Mouse (Mus musculus): ENCODE results near the gene Tspyl3. TPM values are rescaled to one million over a fixed set of nuclear protein-coding genes. Genes with fewer than 3 reads are reported as not detected.
"Not testable (repeated sequence)": the region's sequence is repeated elsewhere in the genome, so short reads cannot be mapped to it uniquely, and the experiment has no call there.

The Tspyl3 gene
- total RNA-seq (2014; rRNA removed) (23.6 and 28.8 TPM in 2 replicates), polyA plus RNA-seq (2015; fragmentation: Nextera tagmentation; extraction: Ambion mirVana) (44.3 and 52.2 TPM in 2 replicates)

- Histone ChIP-seq H3K9ac (peak within 1 kb of the TSS; percentile 84), H3K4me1 (ENCODE audit: insufficient read depth) (peaks cover 4% of the 10 kb centered on the region; the same call in 1 of the 2 replicates), H3K36me3 (ENCODE audit: insufficient read depth) (peaks cover 22% of the 10 kb centered on the region), H3K9me3 (ENCODE audit: low read length) (no peaks in the 10 kb centered on the region), H3K4me2 (ENCODE audit: low read depth) (peak within 1 kb of the TSS; percentile 74), H3K27me3 (ENCODE audit: insufficient read depth, low read length) (no peaks in the 10 kb centered on the region), H3K27ac (ENCODE audit: low read depth, low read length) (peak within 1 kb of the TSS; percentile 87), H3K4me3 (ENCODE audit: low read depth, low read length) (peak within 1 kb of the TSS; percentile 59)
- 2% methylated on average over 31 of the region's 31 CpGs for WGBS
- TF ChIP-seq CTCF (IDR thresholded peaks at IDR 0.05; ENCODE audit: low read depth) = peak; percentile 26; the same call in 1 of the 2 replicates
- ATAC-seq (peak; percentile 97), DNase-seq (peak; percentile 80)
These were observed at the start of gene Tspyl3 for GRCm38 (mm10) chr2:153224946-153225594. Gene Tspyl3 (minus strand): TSS chr2:153225441.

GRCm38 (mm10) chr2:153274919-153275247 is 49.6 kb upstream of the Tspyl3 start:
- TF ChIP-seq CTCF (IDR thresholded peaks at IDR 0.05; ENCODE audit: low read depth) = no peak
- ATAC-seq (no peak), DNase-seq (no peak)
- Histone ChIP-seq H3K9me3 (ENCODE audit: low read length) (no peaks in the 10 kb centered on the region), H3K36me3 (ENCODE audit: insufficient read depth) (no peaks in the 10 kb centered on the region), H3K9ac (no peak overlapping the region), H3K4me1 (ENCODE audit: insufficient read depth) (no peaks in the 10 kb centered on the region), H3K4me3 (ENCODE audit: low read depth, low read length) (no peak overlapping the region), H3K4me2 (ENCODE audit: low read depth) (no peak overlapping the region), H3K27me3 (ENCODE audit: insufficient read depth, low read length) (no peaks in the 10 kb centered on the region), H3K27ac (ENCODE audit: low read depth, low read length) (no peak overlapping the region)
- WGBS = 77% methylated on average over 6 of the region's 6 CpGs

- not testable (repeated sequence) for H3K36me3 ChIP-seq (ENCODE audit: insufficient read depth); H3K4me3 ChIP-seq (ENCODE audit: low read depth, low read length); H3K27ac ChIP-seq (ENCODE audit: low read depth, low read length); H3K9ac ChIP-seq; ATAC-seq; H3K27me3 ChIP-seq (ENCODE audit: insufficient read depth, low read length); H3K4me2 ChIP-seq (ENCODE audit: low read depth); DNase-seq; H3K9me3 ChIP-seq (ENCODE audit: low read length); H3K4me1 ChIP-seq (ENCODE audit: insufficient read depth)
- WGBS = 73% methylated on average over 6 of the region's 6 CpGs
These were observed 49.1 kb upstream of the Tspyl3 start for GRCm38 (mm10) chr2:153274200-153274918.

- 71% methylated on average over 8 of the region's 8 CpGs for WGBS
These were observed 45.1 kb upstream of the Tspyl3 start for GRCm38 (mm10) chr2:153270231-153270915.

GRCm38 (mm10) chr2:153267331-153267730 is 42.1 kb upstream of the Tspyl3 start:
- 94% methylated on average over 2 of the region's 2 CpGs for WGBS
- no peak for TF ChIP-seq CTCF (IDR thresholded peaks at IDR 0.05; ENCODE audit: low read depth)
- ATAC-seq = no peak
- Histone ChIP-seq H3K9ac (no peak overlapping the region), H3K4me3 (ENCODE audit: low read depth, low read length) (no peak overlapping the region), H3K4me2 (ENCODE audit: low read depth) (no peak overlapping the region), H3K27me3 (ENCODE audit: insufficient read depth, low read length) (no peaks in the 10 kb centered on the region), H3K4me1 (ENCODE audit: insufficient read depth) (no peaks in the 10 kb centered on the region), H3K27ac (ENCODE audit: low read depth, low read length) (no peak overlapping the region), H3K9me3 (ENCODE audit: low read length) (no peaks in the 10 kb centered on the region), H3K36me3 (ENCODE audit: insufficient read depth) (peaks cover 34% of the 10 kb centered on the region)
- DNase-seq = no peak

More at GRCm38 (mm10) chr2:153270231-153270915, 45.1 kb upstream of the Tspyl3 start:
- peaks cover 17% of the 10 kb centered on the region for H3K36me3 ChIP-seq (ENCODE audit: insufficient read depth)
- H3K9ac ChIP-seq; H3K4me3 ChIP-seq (ENCODE audit: low read depth, low read length); H3K27me3 ChIP-seq (ENCODE audit: insufficient read depth, low read length); H3K27ac ChIP-seq (ENCODE audit: low read depth, low read length); ATAC-seq; H3K4me1 ChIP-seq (ENCODE audit: insufficient read depth); DNase-seq; H3K9me3 ChIP-seq (ENCODE audit: low read length); H3K4me2 ChIP-seq (ENCODE audit: low read depth): not testable (repeated sequence)

- Histone ChIP-seq H3K27me3 (ENCODE audit: insufficient read depth, low read length) (no peaks in the 10 kb centered on the region), H3K4me3 (ENCODE audit: low read depth, low read length) (no peak overlapping the region), H3K4me2 (ENCODE audit: low read depth) (no peak overlapping the region), H3K9ac (no peak overlapping the region), H3K27ac (ENCODE audit: low read depth, low read length) (no peak overlapping the region), H3K4me1 (ENCODE audit: insufficient read depth) (no peaks in the 10 kb centered on the region), H3K9me3 (ENCODE audit: low read length) (no peaks in the 10 kb centered on the region), H3K36me3 (ENCODE audit: insufficient read depth) (peaks cover 55% of the 10 kb centered on the region)
- no peak for DNase-seq
- no peak for ATAC-seq
- no peak for TF ChIP-seq CTCF (IDR thresholded peaks at IDR 0.05; ENCODE audit: low read depth)
- WGBS = 89% methylated on average over 7 of the region's 7 CpGs
These were observed 37.8 kb upstream of the Tspyl3 start for GRCm38 (mm10) chr2:153263053-153263452.

All from forebrain, postnatal 0 days (tissue).